15 mouse cellular contexts compared by ENCODE assay signal in genomic region chr16:52184350-52184749, GRCm38 (mm10).
"Had no signal": no experiment of that assay in that cellular context is flagged by ENCODE, and none has a peak within 500 bp of the region (broad histone marks: within the 10 kb centered on the region; RNA-seq: fewer than 3 reads in every experiment).

No protein-coding gene starts in this region.

- H3K9me3 ChIP-seq: limb, embryonic 15.5 days; liver, embryonic 12.5 days; midbrain, embryonic 10.5 days; neural tube, embryonic 15.5 days had no signal

- H3K4me1 ChIP-seq: limb, embryonic 15.5 days; liver, embryonic 12.5 days; midbrain, embryonic 10.5 days; neural tube, embryonic 15.5 days had no signal

- H3K4me3 ChIP-seq: limb, embryonic 15.5 days; liver, embryonic 12.5 days; midbrain, embryonic 10.5 days; myocyte; neural tube, embryonic 15.5 days had no signal

- H3K27ac ChIP-seq: limb, embryonic 15.5 days; liver, embryonic 12.5 days; midbrain, embryonic 10.5 days; neural tube, embryonic 15.5 days had no signal

- H3K27me3 ChIP-seq: limb, embryonic 15.5 days; liver, embryonic 12.5 days; neural tube, embryonic 15.5 days had no signal

- DNase-seq: kidney, adult 8-10 months; kidney, postnatal 25 days; layer of hippocampus, postnatal 36 days; lung, embryonic 14.5 days; lung, postnatal 10 days; lung, postnatal 4 days; midbrain, embryonic 14.5 days; right cerebral cortex, postnatal 14 days; spleen, adult 18-20 months; thymus, postnatal 36 days had no signal
